Mouse (Mus musculus) heart, embryonic 13.5 days (tissue): ENCODE data around the gene Ccdc130. TPM values are rescaled to one million over a fixed set of nuclear protein-coding genes. Genes with fewer than 3 reads are reported as not detected.

Experiments
- ATAC-seq: fragments of 200-750 bp; cut with Nextera tagmentation; 2 replicates; pipeline ENCODE4 v1.8.0; 2017; ENCODE audit warnings: moderate TSS enrichment; ENCODE audit not compliant: insufficient number of reproducible peaks, low FRiP score, low TSS enrichment; ENCODE audit errors: extremely low read depth
- H3K27ac ChIP-seq: fragments of 300-500 bp; sonication (generic); replicated peaks from 2 replicates; pipeline ENCODE4 v1.5.1; 2015; ENCODE audit warnings: moderate library complexity, mild to moderate bottlenecking, inconsistent platforms
- H3K27me3 ChIP-seq: fragments of 300-500 bp; sonication (generic); replicated peaks from 2 replicates; pipeline ENCODE4 v1.6.1; 2015; ENCODE audit warnings: mild to moderate bottlenecking, inconsistent platforms
- H3K36me3 ChIP-seq: fragments of 300-500 bp; sonication (generic); 2 replicates; pipeline ENCODE4 v1.6.1; 2015; ENCODE audit warnings: mild to moderate bottlenecking, inconsistent platforms
- H3K4me1 ChIP-seq: fragments of 300-500 bp; sonication (generic); 2 replicates; pipeline ENCODE4 v1.6.1; 2015; ENCODE audit warnings: inconsistent platforms
- H3K4me2 ChIP-seq: fragments of 300-500 bp; sonication (generic); 2 replicates; pipeline ENCODE4 v1.6.1; 2015; ENCODE audit warnings: inconsistent platforms, mild to moderate bottlenecking, moderate library complexity
- H3K4me3 ChIP-seq: fragments of 300-500 bp; sonication (generic); 2 replicates; pipeline ENCODE4 v1.5.1; 2015; ENCODE audit warnings: moderate library complexity, mild to moderate bottlenecking, inconsistent platforms
- H3K9ac ChIP-seq: fragments of 300-500 bp; sonication (generic); 2 replicates; pipeline ENCODE4 v1.6.1; 2015; ENCODE audit warnings: inconsistent platforms, mild to moderate bottlenecking, moderate library complexity
- H3K9me3 ChIP-seq: fragments of 300-500 bp; sonication (generic); 2 replicates; pipeline ENCODE4 v1.6.1; 2016; ENCODE audit warnings: inconsistent platforms
- WGBS: fragments of 180-500 bp; shearing (Covaris S2); methylation state at CpG from one replicate; pipeline ENCODE4 v1.1.7; 2015; ENCODE audit warnings: mixed read lengths; 5-methylcytosine and 5-hydroxymethylcytosine counted together
- polyA plus RNA-seq: library from polyadenylated mRNA; unstranded; fragments of >200 nt; fragmentation: Nextera tagmentation; extraction: Ambion mirVana; gene quantifications from 2 replicates; pipeline ENCODE4 v1.2.1, GENCODE M21; 2015

The Ccdc130 gene
- polyA plus RNA-seq, 1 experiment from 2014 or later: 11.3 TPM

- 66% methylated on average over 3 of the region's 3 CpGs for WGBS
- ATAC-seq: no peak
- no peak overlapping the region for H3K4me2 ChIP-seq
- peaks cover 12% of the 10 kb centered on the region for H3K4me1 ChIP-seq
- H3K27ac ChIP-seq: no peak overlapping the region
- H3K4me3 ChIP-seq: no peak overlapping the region
- H3K9ac ChIP-seq: no peak overlapping the region
- H3K27me3 ChIP-seq: peaks cover 3% of the 10 kb centered on the region; the same call in 1 of the 2 replicates
- H3K9me3 ChIP-seq: no peaks in the 10 kb centered on the region
- no peaks in the 10 kb centered on the region for H3K36me3 ChIP-seq
Measured at GRCm38 (mm10) chr8:84273968-84274367, 3.8 kb upstream of the Ccdc130 start.

- WGBS: 65% methylated on average over 4 of the region's 4 CpGs
Measured at GRCm38 (mm10) chr8:84272302-84272701, 2.1 kb upstream of the Ccdc130 start.

GRCm38 (mm10) chr8:84261098-84261497 lies 9.1 kb downstream of the Ccdc130 start:
- WGBS: 87% methylated on average over 4 of the region's 4 CpGs
- Histone ChIP-seq H3K27me3 (no peaks in the 10 kb centered on the region), H3K4me1 (peaks cover 13% of the 10 kb centered on the region), H3K4me2 (no peak overlapping the region), H3K9ac (no peak overlapping the region), H3K4me3 (no peak overlapping the region), H3K27ac (no peak overlapping the region), H3K36me3 (peaks cover 79% of the 10 kb centered on the region), H3K9me3 (no peaks in the 10 kb centered on the region)
- ATAC-seq: no peak

More at GRCm38 (mm10) chr8:84272302-84272701, 2.1 kb upstream of the Ccdc130 start:
- Histone ChIP-seq H3K9me3 (no peaks in the 10 kb centered on the region), H3K4me2 (no peak overlapping the region), H3K4me3 (no peak overlapping the region), H3K36me3 (0 out of 2 replicates have a peak, but pooled peaks cover 5% of the 10 kb centered on the region), H3K27me3 (peaks cover 3% of the 10 kb centered on the region; the same call in 1 of the 2 replicates), H3K4me1 (peaks cover 8% of the 10 kb centered on the region), H3K27ac (no peak overlapping the region), H3K9ac (no peak overlapping the region)
- no peak for ATAC-seq

GRCm38 (mm10) chr8:84256822-84257610 lies 13.2 kb downstream of the Ccdc130 start, which contains the start of gene Mri1:
Gene Mri1, minus strand, starts transcription at chr8:84257326.
- H3K9me3 ChIP-seq: no peaks in the 10 kb centered on the region
- H3K36me3 ChIP-seq: peaks cover 79% of the 10 kb centered on the region
- ATAC-seq: peak; percentile 81
- under 1% methylated on average over 64 of the region's 64 CpGs for WGBS
- H3K4me3 ChIP-seq: peak within 1 kb of the TSS; percentile 87
- H3K4me1 ChIP-seq: peaks cover 17% of the 10 kb centered on the region
- H3K9ac ChIP-seq: peak within 1 kb of the TSS; percentile 92
- peak within 1 kb of the TSS; percentile 94 for H3K27ac ChIP-seq
- peak within 1 kb of the TSS; percentile 98 for H3K4me2 ChIP-seq
- no peaks in the 10 kb centered on the region for H3K27me3 ChIP-seq

GRCm38 (mm10) chr8:84256458-84256821 lies 13.7 kb downstream of the Ccdc130 start:
- no peaks in the 10 kb centered on the region for H3K27me3 ChIP-seq
- H3K4me3 ChIP-seq: peak overlapping the region; percentile 87
- H3K4me2 ChIP-seq: peak overlapping the region; percentile 98
- WGBS: 13% methylated on average over 6 of the region's 6 CpGs
- no peaks in the 10 kb centered on the region for H3K9me3 ChIP-seq
- peaks cover 17% of the 10 kb centered on the region for H3K4me1 ChIP-seq
- no peak; the same call in 1 of the 2 replicates for ATAC-seq
- H3K9ac ChIP-seq: peak overlapping the region; percentile 92
- peaks cover 79% of the 10 kb centered on the region for H3K36me3 ChIP-seq
- peak overlapping the region; percentile 94 for H3K27ac ChIP-seq

- 88% methylated on average over 3 of the region's 3 CpGs for WGBS
- H3K9me3 ChIP-seq: no peaks in the 10 kb centered on the region
- ATAC-seq: no peak
- peaks cover 79% of the 10 kb centered on the region for H3K36me3 ChIP-seq
- H3K27me3 ChIP-seq: no peaks in the 10 kb centered on the region
- peak overlapping the region; percentile 94 for H3K27ac ChIP-seq
- H3K4me2 ChIP-seq: peak overlapping the region; percentile 98
- peaks cover 17% of the 10 kb centered on the region for H3K4me1 ChIP-seq
- H3K4me3 ChIP-seq: peak overlapping the region; percentile 87
- H3K9ac ChIP-seq: peak overlapping the region; percentile 92
Measured at GRCm38 (mm10) chr8:84255858-84256257, 14.3 kb downstream of the Ccdc130 start.

GRCm38 (mm10) chr8:84249257-84250170 lies 20.7 kb downstream of the Ccdc130 start, which contains the start of gene D8Ertd738e:
Gene D8Ertd738e, minus strand, starts transcription at chr8:84249719.
- Histone ChIP-seq H3K36me3 (peaks cover 80% of the 10 kb centered on the region), H3K9ac (peak within 1 kb of the TSS; percentile 96), H3K27ac (peak within 1 kb of the TSS; percentile 89), H3K9me3 (no peaks in the 10 kb centered on the region), H3K4me3 (peak within 1 kb of the TSS; percentile 98), H3K27me3 (no peaks in the 10 kb centered on the region), H3K4me2 (peak within 1 kb of the TSS; percentile 86), H3K4me1 (peaks cover 18% of the 10 kb centered on the region)
- WGBS: 4% methylated on average over 52 of the region's 52 CpGs
- ATAC-seq: peak; percentile 75; the same call in 1 of the 2 replicates

- Histone ChIP-seq H3K9ac (peak overlapping the region; percentile 41), H3K27me3 (no peaks in the 10 kb centered on the region), H3K36me3 (peaks cover 33% of the 10 kb centered on the region), H3K4me1 (peaks cover 27% of the 10 kb centered on the region), H3K27ac (peak overlapping the region; percentile 70), H3K4me2 (no peak overlapping the region), H3K4me3 (no peak overlapping the region), H3K9me3 (no peaks in the 10 kb centered on the region)
- WGBS: 50% methylated on average over 2 of the region's 2 CpGs
- no peak for ATAC-seq
Measured at GRCm38 (mm10) chr8:84241821-84242220, 28.4 kb downstream of the Ccdc130 start.

- Histone ChIP-seq H3K9ac (peak overlapping the region; percentile 58), H3K27me3 (no peaks in the 10 kb centered on the region), H3K9me3 (no peaks in the 10 kb centered on the region), H3K27ac (peak overlapping the region; percentile 70; the same call in 1 of the 2 replicates), H3K36me3 (peaks cover 27% of the 10 kb centered on the region), H3K4me2 (no peak overlapping the region), H3K4me1 (peaks cover 30% of the 10 kb centered on the region), H3K4me3 (no peak overlapping the region)
- ATAC-seq: no peak
- 41% methylated on average over 6 of the region's 6 CpGs for WGBS
Measured at GRCm38 (mm10) chr8:84241167-84241566, 29.0 kb downstream of the Ccdc130 start.

- ATAC-seq: no peak
- whole genome bisulfite sequencing: 17% methylated on average over 19 of the region's 19 CpGs
- H3K27me3 ChIP-seq: no peaks in the 10 kb centered on the region
Measured at GRCm38 (mm10) chr8:84237542-84238229, 32.5 kb downstream of the Ccdc130 start.

More at GRCm38 (mm10) chr8:84237542-84238229, 32.5 kb downstream of the Ccdc130 start:
- H3K27ac ChIP-seq: peak overlapping the region; percentile 82
- H3K9me3 ChIP-seq: no peaks in the 10 kb centered on the region
- peaks cover 23% of the 10 kb centered on the region for H3K36me3 ChIP-seq
- peak overlapping the region; percentile 87 for H3K9ac ChIP-seq
- peak overlapping the region; percentile 90 for H3K4me3 ChIP-seq
- H3K4me1 ChIP-seq: peaks cover 47% of the 10 kb centered on the region
- peak overlapping the region; percentile 91 for H3K4me2 ChIP-seq
